Mouse (Mus musculus): ENCODE data around the gene Olfr642. TPM values are rescaled to one million over a fixed set of nuclear protein-coding genes. Genes with fewer than 3 reads are reported as not detected.

The Olfr642 gene
- total and polyA plus RNA-seq, 2 experiments from 2014 or later, result not detected

GRCm38 (mm10) chr7:104035145-104035544, 17.3 kb downstream of the Olfr642 start, which contains the start of gene Olfr641:
Gene Olfr641 (plus strand): TSS chr7:104035445.
- Histone ChIP-seq H3K27ac (ENCODE audit: low read depth, low read length) (no peak within 1 kb of the TSS), H3K36me3 (ENCODE audit: insufficient read depth, low read length) (no peaks in the 10 kb centered on the region), H3K9ac (replicated peaks; ENCODE audit: low read length, poor library complexity, severe bottlenecking) (no peak within 1 kb of the TSS), H3K9me3 (ENCODE audit: low read length) (no peaks in the 10 kb centered on the region), H3K4me3 (ENCODE audit: low read depth, low read length) (no peak within 1 kb of the TSS), H3K27me3 (ENCODE audit: insufficient read depth, low read length) (no peaks in the 10 kb centered on the region), H3K4me1 (ENCODE audit: insufficient read depth, low read length) (no peaks in the 10 kb centered on the region), H3K4me2 (ENCODE audit: low read depth, low read length, poor library complexity, severe bottlenecking) (no peak within 1 kb of the TSS)
- TF ChIP-seq CTCF (IDR thresholded peaks at IDR 0.05), result no peak
- no peak for DNase-seq (ENCODE audit: low spot score)
- 63% methylated on average over 1 of the region's 1 CpGs for WGBS
- no peak for ATAC-seq (ENCODE audit: low FRiP score)

- Histone ChIP-seq H3K27ac (ENCODE audit: low read depth, low read length) (no peak overlapping the region), H3K27me3 (ENCODE audit: insufficient read depth, low read length) (no peaks in the 10 kb centered on the region), H3K4me2 (ENCODE audit: low read depth, low read length, poor library complexity, severe bottlenecking) (no peak overlapping the region), H3K9ac (replicated peaks; ENCODE audit: low read length, poor library complexity, severe bottlenecking) (no peak overlapping the region), H3K4me3 (ENCODE audit: low read depth, low read length) (no peak overlapping the region), H3K9me3 (ENCODE audit: low read length) (no peaks in the 10 kb centered on the region), H3K36me3 (ENCODE audit: insufficient read depth, low read length) (no peaks in the 10 kb centered on the region), H3K4me1 (ENCODE audit: insufficient read depth, low read length) (no peaks in the 10 kb centered on the region)
- 77% methylated on average over 3 of the region's 3 CpGs for WGBS
- ATAC-seq (ENCODE audit: low FRiP score) (no peak), DNase-seq (ENCODE audit: low spot score) (no peak)
- TF ChIP-seq CTCF (IDR thresholded peaks at IDR 0.05), result no peak
Observed at GRCm38 (mm10) chr7:104026978-104027377, 25.5 kb downstream of the Olfr642 start.

- H3K4me1 ChIP-seq (ENCODE audit: insufficient read depth, low read length), result no peaks in the 10 kb centered on the region
- H3K4me2 ChIP-seq (ENCODE audit: low read depth, low read length, poor library complexity, severe bottlenecking), result no peak within 1 kb of the TSS
- H3K9me3 ChIP-seq (ENCODE audit: low read length), result no peaks in the 10 kb centered on the region
- no peak within 1 kb of the TSS for H3K9ac ChIP-seq (replicated peaks; ENCODE audit: low read length, poor library complexity, severe bottlenecking)
- no peaks in the 10 kb centered on the region for H3K27me3 ChIP-seq (ENCODE audit: insufficient read depth, low read length)
- DNase-seq (ENCODE audit: low spot score), result no peak
- WGBS, result 79% methylated on average over 6 of the region's 6 CpGs
- no peak for ATAC-seq (ENCODE audit: low FRiP score)
- H3K4me3 ChIP-seq (ENCODE audit: low read depth, low read length), result no peak within 1 kb of the TSS
- no peak for TF ChIP-seq CTCF (IDR thresholded peaks at IDR 0.05)
- H3K27ac ChIP-seq (ENCODE audit: low read depth, low read length), result no peak within 1 kb of the TSS
- no peaks in the 10 kb centered on the region for H3K36me3 ChIP-seq (ENCODE audit: insufficient read depth, low read length)
Observed at GRCm38 (mm10) chr7:104025473-104025872, 27.0 kb downstream of the Olfr642 start, which contains the start of gene Olfr640. Gene Olfr640 (minus strand): TSS chr7:104025573.

DNA sequence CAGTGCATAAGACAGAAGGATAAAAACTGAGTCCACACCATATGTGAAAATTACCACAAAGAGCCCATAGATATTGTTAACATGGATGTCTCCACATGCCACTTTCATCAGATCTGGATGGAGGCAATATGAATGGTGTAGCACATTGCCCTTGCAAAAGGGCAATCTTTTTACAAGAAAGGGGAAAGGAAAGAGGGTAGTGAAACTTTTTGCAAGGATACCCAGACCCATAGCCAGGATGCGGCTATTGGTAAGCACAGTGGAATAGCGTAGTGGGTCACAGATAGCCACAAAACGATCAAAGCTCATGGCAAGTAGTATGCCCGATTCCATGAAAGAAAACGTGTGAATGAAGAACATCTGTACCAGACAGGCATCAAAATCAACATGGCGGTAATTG, 30.8 kb downstream of the Olfr642 start:
- no peak for TF ChIP-seq CTCF (IDR thresholded peaks at IDR 0.05)
- Histone ChIP-seq H3K9ac (replicated peaks; ENCODE audit: low read length, poor library complexity, severe bottlenecking) (no peak overlapping the region), H3K4me2 (ENCODE audit: low read depth, low read length, poor library complexity, severe bottlenecking) (no peak overlapping the region), H3K27ac (ENCODE audit: low read depth, low read length) (no peak overlapping the region), H3K4me1 (ENCODE audit: insufficient read depth, low read length) (no peaks in the 10 kb centered on the region), H3K27me3 (ENCODE audit: insufficient read depth, low read length) (no peaks in the 10 kb centered on the region), H3K36me3 (ENCODE audit: insufficient read depth, low read length) (no peaks in the 10 kb centered on the region), H3K4me3 (ENCODE audit: low read depth, low read length) (no peak overlapping the region), H3K9me3 (ENCODE audit: low read length) (no peaks in the 10 kb centered on the region)
- ATAC-seq (ENCODE audit: low FRiP score) (no peak), DNase-seq (ENCODE audit: low spot score) (no peak)
- 90% methylated on average over 6 of the region's 6 CpGs for WGBS

DNA sequence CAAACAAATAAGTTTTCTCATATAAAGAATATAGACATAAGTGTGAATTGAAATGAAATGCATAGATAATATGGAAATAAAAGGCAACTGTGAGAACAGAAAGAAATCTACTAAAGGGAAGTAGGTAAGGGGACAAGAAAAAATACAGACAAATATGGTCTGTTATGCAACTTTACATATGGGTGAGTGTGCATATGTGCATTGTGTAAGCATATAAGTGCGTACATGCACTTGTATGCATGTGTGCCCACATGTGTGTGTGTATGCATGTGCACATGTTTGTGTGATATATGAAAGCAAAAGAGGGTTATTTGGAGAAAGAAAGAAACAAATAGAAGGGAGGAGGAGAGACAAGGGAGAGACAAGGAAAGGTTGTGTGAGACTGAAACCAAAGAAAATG, 33.5 kb downstream of the Olfr642 start:
- no peak for TF ChIP-seq CTCF (IDR thresholded peaks at IDR 0.05)
- WGBS, result 96% methylated on average over 1 of the region's 1 CpGs

GRCm38 (mm10) chr7:104017203-104017602, 35.3 kb downstream of the Olfr642 start, which contains the start of gene Olfr639:
Gene Olfr639 (minus strand): TSS chr7:104017303.
- DNase-seq (ENCODE audit: low spot score) (no peak), ATAC-seq (ENCODE audit: low FRiP score) (no peak)
- no peaks in the 10 kb centered on the region for H3K27me3 ChIP-seq (ENCODE audit: insufficient read depth, low read length)

More for the DNA sequence above, 33.5 kb downstream of the Olfr642 start:
- Histone ChIP-seq H3K36me3 (ENCODE audit: insufficient read depth, low read length) (no peaks in the 10 kb centered on the region), H3K27ac (ENCODE audit: low read depth, low read length) (no peak overlapping the region), H3K4me2 (ENCODE audit: low read depth, low read length, poor library complexity, severe bottlenecking) (no peak overlapping the region), H3K9ac (replicated peaks; ENCODE audit: low read length, poor library complexity, severe bottlenecking) (no peak overlapping the region), H3K9me3 (ENCODE audit: low read length) (no peaks in the 10 kb centered on the region), H3K27me3 (ENCODE audit: insufficient read depth, low read length) (no peaks in the 10 kb centered on the region), H3K4me1 (ENCODE audit: insufficient read depth, low read length) (no peaks in the 10 kb centered on the region), H3K4me3 (ENCODE audit: low read depth, low read length) (no peak overlapping the region)
- no peak for ATAC-seq (ENCODE audit: low FRiP score)
- no peak for DNase-seq (ENCODE audit: low spot score)

More at GRCm38 (mm10) chr7:104017203-104017602, 35.3 kb downstream of the Olfr642 start, which contains the start of gene Olfr639:
- H3K4me1 ChIP-seq (ENCODE audit: insufficient read depth, low read length), result no peaks in the 10 kb centered on the region
- H3K4me3 ChIP-seq (ENCODE audit: low read depth, low read length), result no peak within 1 kb of the TSS
- no peak within 1 kb of the TSS for H3K27ac ChIP-seq (ENCODE audit: low read depth, low read length)
- H3K4me2 ChIP-seq (ENCODE audit: low read depth, low read length, poor library complexity, severe bottlenecking), result no peak within 1 kb of the TSS
- no peak for TF ChIP-seq CTCF (IDR thresholded peaks at IDR 0.05)
- H3K36me3 ChIP-seq (ENCODE audit: insufficient read depth, low read length), result no peaks in the 10 kb centered on the region
- no peaks in the 10 kb centered on the region for H3K9me3 ChIP-seq (ENCODE audit: low read length)
- H3K9ac ChIP-seq (replicated peaks; ENCODE audit: low read length, poor library complexity, severe bottlenecking), result no peak within 1 kb of the TSS
